Mouse (Mus musculus): Measurements from ENCODE around the gene Mrc1. TPM values are rescaled to one million over a fixed set of nuclear protein-coding genes. Genes with fewer than 3 reads are reported as not detected.

Gene Mrc1
- polyA plus RNA-seq, 1 experiment, result 0.19 TPM

DNA sequence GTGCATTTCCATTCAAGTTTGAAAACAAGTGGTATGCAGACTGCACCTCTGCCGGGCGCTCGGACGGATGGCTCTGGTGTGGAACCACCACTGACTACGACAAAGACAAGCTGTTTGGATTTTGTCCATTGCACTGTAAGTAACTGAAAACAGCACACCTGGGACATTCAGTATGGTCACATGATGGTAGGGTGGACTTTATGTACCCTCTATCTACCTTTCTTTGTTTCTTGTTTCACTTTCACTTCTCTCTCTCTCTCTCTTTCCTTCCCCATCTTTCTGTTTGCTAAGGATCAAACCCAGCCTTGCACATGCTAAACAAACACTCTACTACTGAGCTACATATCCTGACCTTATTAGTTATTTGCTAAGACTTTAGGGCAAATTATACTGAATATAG, 15.0 kb downstream of the Mrc1 start:
- Histone ChIP-seq H3K27me3 (ENCODE audit: control insufficient read depth, insufficient read depth, low read length, poor library complexity, severe bottlenecking) (no peaks in the 10 kb centered on the region), H3K36me3 (ENCODE audit: control insufficient read depth, insufficient read depth, low read length, poor library complexity, severe bottlenecking) (no peaks in the 10 kb centered on the region), H3K9ac (ENCODE audit: low read depth, poor library complexity, severe bottlenecking) (no peak overlapping the region), H3K27ac (ENCODE audit: insufficient read depth, low read length) (no peak overlapping the region), H3K9me3 (replicated peaks; ENCODE audit: control insufficient read depth, insufficient read depth, low read length, poor library complexity, severe bottlenecking) (no peaks in the 10 kb centered on the region), H3K4me3 (ENCODE audit: low read depth, low read length) (no peak overlapping the region), H3K4me1 (ENCODE audit: control insufficient read depth, insufficient read depth, low read length) (no peaks in the 10 kb centered on the region)
- TF ChIP-seq POLR2A (IDR thresholded peaks at IDR 0.05; ENCODE audit: insufficient read depth, low read length) (no peak), EP300 (IDR thresholded peaks at IDR 0.05; ENCODE audit: insufficient read depth, low read depth, low read length) (no peak)

DNA sequence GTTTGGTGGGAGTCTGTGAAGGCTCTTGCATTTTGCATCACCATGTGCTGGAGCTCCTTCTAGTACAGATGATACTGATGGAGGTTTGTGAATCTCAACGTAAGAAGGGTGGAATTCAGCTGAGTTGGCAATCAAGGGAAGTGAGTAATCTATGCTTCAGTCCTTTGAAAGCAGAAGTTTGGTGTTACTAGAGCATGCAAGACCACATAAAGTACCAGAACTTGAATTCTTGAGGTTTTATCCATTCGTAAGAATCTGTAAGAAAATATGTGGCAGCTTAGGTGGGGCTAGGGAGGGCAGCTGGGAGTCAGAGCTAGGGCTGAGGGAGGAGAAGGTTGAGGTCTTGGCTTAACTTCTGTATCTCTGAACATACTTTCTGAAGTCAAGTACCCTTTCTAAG, 15.5 kb downstream of the Mrc1 start:
- H3K36me3 ChIP-seq (ENCODE audit: control insufficient read depth, insufficient read depth, low read length, poor library complexity, severe bottlenecking), result no peaks in the 10 kb centered on the region
- no peak overlapping the region for H3K4me3 ChIP-seq (ENCODE audit: low read depth, low read length)
- no peak overlapping the region for H3K27ac ChIP-seq (ENCODE audit: insufficient read depth, low read length)
- no peaks in the 10 kb centered on the region for H3K4me1 ChIP-seq (ENCODE audit: control insufficient read depth, insufficient read depth, low read length)
- H3K27me3 ChIP-seq (ENCODE audit: control insufficient read depth, insufficient read depth, low read length, poor library complexity, severe bottlenecking), result no peaks in the 10 kb centered on the region
- TF ChIP-seq POLR2A (IDR thresholded peaks at IDR 0.05; ENCODE audit: insufficient read depth, low read length), result no peak
- no peak for TF ChIP-seq CTCF (IDR thresholded peaks at IDR 0.05; ENCODE audit: low read depth, low read length)
- TF ChIP-seq EP300 (IDR thresholded peaks at IDR 0.05; ENCODE audit: insufficient read depth, low read depth, low read length), result no peak
- no peaks in the 10 kb centered on the region for H3K9me3 ChIP-seq (replicated peaks; ENCODE audit: control insufficient read depth, insufficient read depth, low read length, poor library complexity, severe bottlenecking)
- H3K9ac ChIP-seq (ENCODE audit: low read depth, poor library complexity, severe bottlenecking), result no peak overlapping the region

DNA sequence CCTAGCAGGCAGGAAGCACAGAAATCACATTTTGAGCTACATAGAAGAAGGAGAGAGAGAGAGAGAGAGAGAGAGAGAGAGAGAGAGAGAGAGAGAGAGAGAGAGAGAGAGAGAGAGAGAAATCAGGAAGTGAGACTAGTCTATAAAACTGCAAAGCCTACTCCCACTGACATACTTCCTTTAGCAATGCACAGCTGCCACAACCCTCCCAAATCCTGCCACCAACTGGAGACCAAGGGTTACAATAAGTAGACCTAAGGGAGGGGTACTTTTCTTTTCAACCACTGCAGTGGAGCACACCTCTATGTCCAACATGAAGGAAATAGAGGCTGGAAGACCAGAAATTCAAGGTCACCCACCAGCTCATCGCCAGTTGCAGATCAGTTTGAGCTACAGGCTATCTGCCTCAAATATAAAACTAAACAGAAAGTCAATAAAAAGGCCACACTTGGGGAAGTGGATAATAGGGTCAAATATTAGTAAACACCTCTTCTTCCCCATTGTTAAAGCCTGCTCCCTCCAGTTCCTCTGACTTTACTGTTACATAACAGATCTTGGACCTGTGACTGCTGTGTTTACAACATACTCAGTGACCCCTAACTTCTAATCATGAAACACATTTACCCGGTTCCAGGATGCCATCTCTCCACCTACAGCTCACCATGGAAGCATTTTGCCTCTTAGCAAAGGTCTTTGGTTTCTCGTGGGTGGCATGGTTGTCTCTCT, 20.8 kb downstream of the Mrc1 start:
- no peak overlapping the region for H3K27ac ChIP-seq (ENCODE audit: insufficient read depth, low read length)
- H3K27me3 ChIP-seq (ENCODE audit: control insufficient read depth, insufficient read depth, low read length, poor library complexity, severe bottlenecking), result no peaks in the 10 kb centered on the region
- H3K9ac ChIP-seq (ENCODE audit: low read depth, poor library complexity, severe bottlenecking), result no peak overlapping the region
- no peak overlapping the region for H3K4me3 ChIP-seq (ENCODE audit: low read depth, low read length)
- TF ChIP-seq POLR2A (IDR thresholded peaks at IDR 0.05; ENCODE audit: insufficient read depth, low read length) (no peak), EP300 (IDR thresholded peaks at IDR 0.05; ENCODE audit: insufficient read depth, low read depth, low read length) (no peak), CTCF (IDR thresholded peaks at IDR 0.05; ENCODE audit: low read depth, low read length) (no peak)
- H3K9me3 ChIP-seq (replicated peaks; ENCODE audit: control insufficient read depth, insufficient read depth, low read length, poor library complexity, severe bottlenecking), result no peaks in the 10 kb centered on the region
- H3K36me3 ChIP-seq (ENCODE audit: control insufficient read depth, insufficient read depth, low read length, poor library complexity, severe bottlenecking), result no peaks in the 10 kb centered on the region
- H3K4me1 ChIP-seq (ENCODE audit: control insufficient read depth, insufficient read depth, low read length), result no peaks in the 10 kb centered on the region

DNA sequence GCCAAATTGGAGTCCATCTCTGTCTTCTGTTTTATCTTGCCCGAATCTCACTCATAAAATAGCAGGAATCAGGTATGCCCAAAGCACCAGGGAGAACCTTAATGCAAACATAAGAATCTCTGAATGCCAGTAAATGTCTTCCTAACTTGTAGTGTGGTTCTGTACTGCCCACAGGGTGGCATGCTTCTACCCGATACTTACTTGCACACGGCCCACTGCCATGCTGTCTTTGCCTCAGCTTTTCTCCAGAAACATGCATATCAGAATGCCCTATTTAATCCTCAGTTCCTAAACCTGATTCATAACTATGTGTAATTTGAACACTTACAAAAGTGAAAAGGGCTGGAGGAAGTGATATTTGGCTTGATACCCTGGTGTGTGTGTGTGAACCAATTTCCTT, 22.7 kb downstream of the Mrc1 start:
- TF ChIP-seq EP300 (IDR thresholded peaks at IDR 0.05; ENCODE audit: insufficient read depth, low read depth, low read length), result no peak
- TF ChIP-seq CTCF (IDR thresholded peaks at IDR 0.05; ENCODE audit: low read depth, low read length), result no peak
- TF ChIP-seq POLR2A (IDR thresholded peaks at IDR 0.05; ENCODE audit: insufficient read depth, low read length), result no peak
- H3K4me3 ChIP-seq (ENCODE audit: low read depth, low read length), result no peak overlapping the region
- H3K9ac ChIP-seq (ENCODE audit: low read depth, poor library complexity, severe bottlenecking), result no peak overlapping the region
- H3K4me1 ChIP-seq (ENCODE audit: control insufficient read depth, insufficient read depth, low read length), result no peaks in the 10 kb centered on the region
- H3K27ac ChIP-seq (ENCODE audit: insufficient read depth, low read length), result no peak overlapping the region
- H3K27me3 ChIP-seq (ENCODE audit: control insufficient read depth, insufficient read depth, low read length, poor library complexity, severe bottlenecking), result no peaks in the 10 kb centered on the region
- no peaks in the 10 kb centered on the region for H3K36me3 ChIP-seq (ENCODE audit: control insufficient read depth, insufficient read depth, low read length, poor library complexity, severe bottlenecking)
- no peaks in the 10 kb centered on the region for H3K9me3 ChIP-seq (replicated peaks; ENCODE audit: control insufficient read depth, insufficient read depth, low read length, poor library complexity, severe bottlenecking)

DNA sequence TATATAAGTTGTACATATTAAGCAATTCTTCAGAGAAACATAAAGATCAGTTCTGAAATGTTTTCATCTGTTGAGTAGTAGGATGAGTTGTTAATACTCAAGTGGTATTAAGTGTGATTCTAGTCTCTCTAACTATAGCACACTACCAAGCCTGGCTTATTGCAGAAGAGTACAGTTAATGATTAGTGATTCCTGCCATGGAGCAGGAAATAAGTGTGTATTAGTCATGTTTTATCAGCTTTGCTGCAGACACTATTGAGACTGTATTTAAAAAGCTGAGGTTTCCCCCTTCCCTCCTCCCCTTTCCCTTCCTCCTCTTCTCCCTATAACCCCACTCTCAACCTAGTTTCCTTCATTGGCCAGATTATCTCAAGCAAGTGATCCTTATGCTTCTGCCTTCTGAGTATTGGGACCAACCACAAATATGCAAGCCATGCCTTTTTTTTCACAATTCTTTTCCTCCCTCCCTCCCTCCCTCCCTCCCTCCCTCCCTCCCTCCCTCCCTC, 29.2 kb downstream of the Mrc1 start:
- H3K9ac ChIP-seq (ENCODE audit: low read depth, poor library complexity, severe bottlenecking), result no peak overlapping the region
- H3K27ac ChIP-seq (ENCODE audit: insufficient read depth, low read length), result no peak overlapping the region
- no peaks in the 10 kb centered on the region for H3K36me3 ChIP-seq (ENCODE audit: control insufficient read depth, insufficient read depth, low read length, poor library complexity, severe bottlenecking)
- H3K4me1 ChIP-seq (ENCODE audit: control insufficient read depth, insufficient read depth, low read length), result no peaks in the 10 kb centered on the region
- H3K27me3 ChIP-seq (ENCODE audit: control insufficient read depth, insufficient read depth, low read length, poor library complexity, severe bottlenecking), result no peaks in the 10 kb centered on the region
- TF ChIP-seq EP300 (IDR thresholded peaks at IDR 0.05; ENCODE audit: insufficient read depth, low read depth, low read length), result no peak
- no peak for TF ChIP-seq POLR2A (IDR thresholded peaks at IDR 0.05; ENCODE audit: insufficient read depth, low read length)
- TF ChIP-seq CTCF (IDR thresholded peaks at IDR 0.05; ENCODE audit: low read depth, low read length), result no peak
- H3K4me3 ChIP-seq (ENCODE audit: low read depth, low read length), result no peak overlapping the region
- H3K9me3 ChIP-seq (replicated peaks; ENCODE audit: control insufficient read depth, insufficient read depth, low read length, poor library complexity, severe bottlenecking), result no peaks in the 10 kb centered on the region

DNA sequence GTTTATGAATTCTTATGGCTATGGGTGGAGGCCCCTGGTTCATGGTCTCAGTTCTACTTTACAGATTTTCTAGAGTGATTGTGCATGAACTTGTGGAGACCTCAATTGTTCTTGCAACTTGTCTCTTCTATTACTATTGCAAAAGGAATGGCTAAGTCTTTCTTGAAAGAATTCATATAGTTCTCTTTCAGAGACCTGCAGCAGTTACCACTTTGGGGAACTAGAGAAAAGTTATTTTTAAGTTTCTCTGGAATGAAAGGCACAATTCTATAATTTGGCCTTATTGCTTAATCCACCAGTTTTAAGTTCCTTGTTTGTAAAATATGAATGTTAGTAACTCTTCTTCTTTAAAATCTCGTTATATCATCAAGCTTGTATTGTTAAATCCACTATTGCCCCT, 32.9 kb downstream of the Mrc1 start:
- TF ChIP-seq CTCF (IDR thresholded peaks at IDR 0.05; ENCODE audit: low read depth, low read length), result no peak
- TF ChIP-seq POLR2A (IDR thresholded peaks at IDR 0.05; ENCODE audit: insufficient read depth, low read length), result no peak
- no peak for TF ChIP-seq EP300 (IDR thresholded peaks at IDR 0.05; ENCODE audit: insufficient read depth, low read depth, low read length)
- no peaks in the 10 kb centered on the region for H3K27me3 ChIP-seq (ENCODE audit: control insufficient read depth, insufficient read depth, low read length, poor library complexity, severe bottlenecking)
- H3K4me3 ChIP-seq (ENCODE audit: low read depth, low read length), result no peak overlapping the region
- no peak overlapping the region for H3K9ac ChIP-seq (ENCODE audit: low read depth, poor library complexity, severe bottlenecking)
- H3K27ac ChIP-seq (ENCODE audit: insufficient read depth, low read length), result no peak overlapping the region
- H3K36me3 ChIP-seq (ENCODE audit: control insufficient read depth, insufficient read depth, low read length, poor library complexity, severe bottlenecking), result no peaks in the 10 kb centered on the region
- no peaks in the 10 kb centered on the region for H3K4me1 ChIP-seq (ENCODE audit: control insufficient read depth, insufficient read depth, low read length)
- no peaks in the 10 kb centered on the region for H3K9me3 ChIP-seq (replicated peaks; ENCODE audit: control insufficient read depth, insufficient read depth, low read length, poor library complexity, severe bottlenecking)
